Comparison of ENCODE assay signal across 10 mouse cellular contexts in genomic region chr5:145234636-145235035, GRCm38 (mm10). TPM values are rescaled to one million over a fixed set of nuclear protein-coding genes. Genes with fewer than 3 reads are reported as not detected.
DNase-seq lines count a peak whose midpoint lies in the region; ATAC-seq and TF ChIP-seq lines count a peak whose summit lies in the region.
"Had no signal": no experiment of that assay in that cellular context is flagged by ENCODE, and none has a peak within 500 bp of the region (broad histone marks: within the 10 kb centered on the region; RNA-seq: fewer than 3 reads in every experiment).

No protein-coding gene starts in this region.

- peak; percentile 53 for TF ChIP-seq CTCF in cortical plate, adult 2 months (IDR thresholded peaks at IDR 0.05; ENCODE audit: extremely low read depth, insufficient read depth, low read length)

- no peak overlapping the region for H3K4me3 ChIP-seq in midbrain, embryonic 14.5 days (replicated peaks; ENCODE audit: low read depth, low read length)
- no peak overlapping the region for H3K4me3 ChIP-seq in midbrain, embryonic 10.5 days
- H3K4me3 ChIP-seq in cortical plate, adult 2 months (ENCODE audit: insufficient read depth, low read length) = no peak overlapping the region
- H3K4me3 ChIP-seq: hindbrain, embryonic 15.5 days; neural tube, embryonic 13.5 days had no signal

- H3K27me3 ChIP-seq in midbrain, embryonic 14.5 days (ENCODE audit: control insufficient read depth, insufficient read depth, low read length) = no peaks in the 10 kb centered on the region
- H3K27me3 ChIP-seq in midbrain, embryonic 10.5 days (ENCODE audit: low read depth, poor library complexity, severe bottlenecking) = no peaks in the 10 kb centered on the region
- H3K27me3 ChIP-seq: hindbrain, embryonic 15.5 days; neural tube, embryonic 13.5 days had no signal

- peaks cover 5% of the 10 kb centered on the region for H3K4me1 ChIP-seq in midbrain, embryonic 14.5 days (ENCODE audit: control insufficient read depth, insufficient read depth, low read length)
- H3K4me1 ChIP-seq in midbrain, embryonic 10.5 days = peaks cover 18% of the 10 kb centered on the region
- no peaks in the 10 kb centered on the region; the same call in 1 of the 2 replicates for H3K4me1 ChIP-seq in cortical plate, adult 2 months (ENCODE audit: control insufficient read depth, insufficient read depth, low read length)

- DNase-seq in gastrocnemius, adult 18-20 months (ENCODE audit: low spot score) = peak; percentile 6
- no peak for DNase-seq in gastrocnemius, postnatal 14 days
- peak; percentile 54 for DNase-seq in midbrain, embryonic 14.5 days
- no peak for DNase-seq in midbrain, embryonic 10.5 days (ENCODE audit: low spot score)
- DNase-seq in urinary bladder, adult 2 months (ENCODE audit: low spot score) = no peak

- no peak overlapping the region for H3K9ac ChIP-seq in midbrain, embryonic 14.5 days (replicated peaks; ENCODE audit: low read length)
- H3K9ac ChIP-seq: hindbrain, embryonic 15.5 days; neural tube, embryonic 13.5 days had no signal

- no peaks in the 10 kb centered on the region for H3K9me3 ChIP-seq in midbrain, embryonic 14.5 days (ENCODE audit: control insufficient read depth, low read length)
- H3K9me3 ChIP-seq in midbrain, embryonic 10.5 days (replicated peaks) = no peaks in the 10 kb centered on the region
- H3K9me3 ChIP-seq: hindbrain, embryonic 15.5 days; neural tube, embryonic 13.5 days had no signal

- H3K27ac ChIP-seq in midbrain, embryonic 14.5 days (replicated peaks; ENCODE audit: low read depth, low read length) = no peak overlapping the region
- H3K27ac ChIP-seq in midbrain, embryonic 10.5 days (replicated peaks) = no peak overlapping the region
- H3K27ac ChIP-seq in cortical plate, adult 2 months (ENCODE audit: insufficient read depth, low read length) = no peak overlapping the region
- H3K27ac ChIP-seq: hindbrain, embryonic 15.5 days; neural tube, embryonic 13.5 days had no signal

- no peak overlapping the region for H3K4me2 ChIP-seq in midbrain, embryonic 14.5 days (ENCODE audit: low read length)
- H3K4me2 ChIP-seq: hindbrain, embryonic 15.5 days; neural tube, embryonic 13.5 days had no signal

- no peak for ATAC-seq in midbrain, embryonic 14.5 days (ENCODE audit: low FRiP score, low TSS enrichment)
- peak; percentile 48 for ATAC-seq in megakaryocyte-erythroid progenitor cell, adult 5-6 weeks (replicated peaks; ENCODE audit: low FRiP score, low TSS enrichment, poor library complexity, severe bottlenecking)
- ATAC-seq in monocyte, adult 5-6 weeks (replicated peaks; ENCODE audit: insufficient number of reproducible peaks, low FRiP score, low TSS enrichment, poor library complexity, severe bottlenecking) = no peak

- H3K36me3 ChIP-seq in midbrain, embryonic 14.5 days (ENCODE audit: control insufficient read depth, insufficient read depth, low read length) = peaks cover 60% of the 10 kb centered on the region
- H3K36me3 ChIP-seq in midbrain, embryonic 10.5 days = peaks cover 65% of the 10 kb centered on the region

- no peak for TF ChIP-seq POLR2A in cortical plate, adult 2 months (IDR thresholded peaks at IDR 0.05; ENCODE audit: extremely low read depth, insufficient read depth, low read length)

- intact Hi-C loops in gastrocnemius, postnatal 14 days (cut with DNase I; ENCODE audit: low total_unique reads) = loop anchor here (5.0 kb wide), 1 partner anchor 48 kb away; the partner anchor contains the start of gene Zscan25

RNA-seq across cellular contexts. Expression of gene Zfp655, which starts 3.1 kb away (rescaled TPM):
- 10 to 100 TPM; 12.4 to 14.9 TPM for total RNA-seq in gastrocnemius, adult 18-20 months (2021)
- total RNA-seq in gastrocnemius, postnatal 14 days (2021) = 10 to 100 TPM; 11.1 to 13.4 TPM
- polyA plus RNA-seq in midbrain, embryonic 14.5 days (2014; fragmentation: Nextera tagmentation; extraction: Ambion mirVana) = 41.6 and 44.4 TPM in 2 replicates
- 33.5 and 39.0 TPM in 2 replicates for polyA plus RNA-seq in midbrain, embryonic 10.5 days (2016; fragmentation: Nextera tagmentation; extraction: Ambion mirVana)
- polyA plus RNA-seq in cortical plate, adult 2 months (2012; rRNA removed) = 21.7 and 22.9 TPM in 2 replicates
- 30.8 and 32.8 TPM in 2 replicates for total RNA-seq in megakaryocyte-erythroid progenitor cell, adult 5-6 weeks (2014; fragmentation: Nextera tagmentation)
- total RNA-seq in megakaryocyte-erythroid progenitor cell, adult 5-6 weeks (2017) = 37.4 and 43.8 TPM in 2 replicates
- 30.0 and 31.5 TPM in 2 replicates for polyA plus RNA-seq in urinary bladder, adult 2 months (2012; rRNA removed)
- 54.6 to 56.2 TPM (median 55.3 TPM) in 3 replicates for total RNA-seq in monocyte, adult 5-6 weeks (2017)

RNA-seq across cellular contexts. Expression of gene Zkscan5, which starts 30.3 kb away (rescaled TPM):
- total RNA-seq in gastrocnemius, adult 18-20 months (2021) = 1 to 10 TPM; 8.5 to 9.6 TPM
- total RNA-seq in gastrocnemius, postnatal 14 days (2021) = 1 to 10 TPM; 7.8 to 8.2 TPM
- polyA plus RNA-seq in midbrain, embryonic 14.5 days (2014; fragmentation: Nextera tagmentation; extraction: Ambion mirVana) = 13.5 and 17.9 TPM in 2 replicates
- polyA plus RNA-seq in midbrain, embryonic 10.5 days (2016; fragmentation: Nextera tagmentation; extraction: Ambion mirVana) = 19.8 and 19.9 TPM in 2 replicates
- 9.3 and 10.0 TPM in 2 replicates for polyA plus RNA-seq in cortical plate, adult 2 months (2012; rRNA removed)
- 5.7 and 9.5 TPM in 2 replicates for total RNA-seq in megakaryocyte-erythroid progenitor cell, adult 5-6 weeks (2014; fragmentation: Nextera tagmentation)
- 8.6 and 12.2 TPM in 2 replicates for total RNA-seq in megakaryocyte-erythroid progenitor cell, adult 5-6 weeks (2017)
- 7.4 and 9.1 TPM in 2 replicates for polyA plus RNA-seq in urinary bladder, adult 2 months (2012; rRNA removed)
- 6.5 to 10.6 TPM (median 9.0 TPM) in 3 replicates for total RNA-seq in monocyte, adult 5-6 weeks (2017)

RNA-seq across cellular contexts. Expression of gene Zkscan14, which starts 33.0 kb away (rescaled TPM):
- 10 to 100 TPM in 1 of 2 experiments, 1 to 10 TPM in 1; 8.7 to 11.8 TPM for total RNA-seq in gastrocnemius, adult 18-20 months (2021)
- total RNA-seq in gastrocnemius, postnatal 14 days (2021) = 1 to 10 TPM; 7.5 to 8.1 TPM
- 13.9 and 16.4 TPM in 2 replicates for polyA plus RNA-seq in midbrain, embryonic 14.5 days (2014; fragmentation: Nextera tagmentation; extraction: Ambion mirVana)
- 8.0 and 8.3 TPM in 2 replicates for polyA plus RNA-seq in midbrain, embryonic 10.5 days (2016; fragmentation: Nextera tagmentation; extraction: Ambion mirVana)
- polyA plus RNA-seq in cortical plate, adult 2 months (2012; rRNA removed) = 8.5 and 9.8 TPM in 2 replicates
- total RNA-seq in megakaryocyte-erythroid progenitor cell, adult 5-6 weeks (2014; fragmentation: Nextera tagmentation) = 5.8 and 7.8 TPM in 2 replicates
- total RNA-seq in megakaryocyte-erythroid progenitor cell, adult 5-6 weeks (2017) = 19.9 and 26.5 TPM in 2 replicates
- polyA plus RNA-seq in urinary bladder, adult 2 months (2012; rRNA removed) = 6.8 and 7.4 TPM in 2 replicates
- 44.2 to 69.7 TPM (median 65.2 TPM) in 3 replicates for total RNA-seq in monocyte, adult 5-6 weeks (2017)

RNA-seq across cellular contexts. Expression of gene Atp5j2, which starts 42.8 kb away (rescaled TPM):
- total RNA-seq in gastrocnemius, adult 18-20 months (2021) = 100 to 1,000 TPM; 688 to 719 TPM
- 100 to 1,000 TPM; 553 to 667 TPM for total RNA-seq in gastrocnemius, postnatal 14 days (2021)
- 477 and 644 TPM in 2 replicates for polyA plus RNA-seq in midbrain, embryonic 14.5 days (2014; fragmentation: Nextera tagmentation; extraction: Ambion mirVana)
- polyA plus RNA-seq in midbrain, embryonic 10.5 days (2016; fragmentation: Nextera tagmentation; extraction: Ambion mirVana) = 536 and 539 TPM in 2 replicates
- 380 and 392 TPM in 2 replicates for polyA plus RNA-seq in cortical plate, adult 2 months (2012; rRNA removed)
- 428 and 470 TPM in 2 replicates for total RNA-seq in megakaryocyte-erythroid progenitor cell, adult 5-6 weeks (2014; fragmentation: Nextera tagmentation)
- 74.1 and 117 TPM in 2 replicates for total RNA-seq in megakaryocyte-erythroid progenitor cell, adult 5-6 weeks (2017)
- polyA plus RNA-seq in urinary bladder, adult 2 months (2012; rRNA removed) = 266 and 278 TPM in 2 replicates
- total RNA-seq in monocyte, adult 5-6 weeks (2017) = 94.3 to 131 TPM (median 97.4 TPM) in 3 replicates

RNA-seq across cellular contexts. Expression of gene Zscan25, which starts 45.7 kb away (rescaled TPM):
- total RNA-seq in gastrocnemius, adult 18-20 months (2021) = 1 to 10 TPM; 7.9 to 8.0 TPM
- 1 to 10 TPM; 8.0 to 8.8 TPM for total RNA-seq in gastrocnemius, postnatal 14 days (2021)
- polyA plus RNA-seq in midbrain, embryonic 14.5 days (2014; fragmentation: Nextera tagmentation; extraction: Ambion mirVana) = 0.84 and 1.0 TPM in 2 replicates
- polyA plus RNA-seq in midbrain, embryonic 10.5 days (2016; fragmentation: Nextera tagmentation; extraction: Ambion mirVana) = 0.79 and 0.88 TPM in 2 replicates
- polyA plus RNA-seq in cortical plate, adult 2 months (2012; rRNA removed) = 15.1 and 15.8 TPM in 2 replicates
- 9.8 and 13.3 TPM in 2 replicates for total RNA-seq in megakaryocyte-erythroid progenitor cell, adult 5-6 weeks (2014; fragmentation: Nextera tagmentation)
- 6.6 and 14.9 TPM in 2 replicates for total RNA-seq in megakaryocyte-erythroid progenitor cell, adult 5-6 weeks (2017)
- polyA plus RNA-seq in urinary bladder, adult 2 months (2012; rRNA removed) = 16.1 and 19.1 TPM in 2 replicates
- 10.4 to 12.5 TPM (median 10.6 TPM) in 3 replicates for total RNA-seq in monocyte, adult 5-6 weeks (2017)

Comparison
In these comparisons a context has a peak if more than half of its experiments do, and no peak if none do; other contexts are left out.
1. DNase-seq: peak in gastrocnemius, adult 18-20 months (single experiment) and midbrain, embryonic 14.5 days (single experiment); none in gastrocnemius, postnatal 14 days (single experiment), midbrain, embryonic 10.5 days (single experiment) and urinary bladder, adult 2 months (single experiment).